Mouse (Mus musculus): ENCODE results near the gene Cyp2b9. TPM values are rescaled to one million over a fixed set of nuclear protein-coding genes. Genes with fewer than 3 reads are reported as not detected.
"Not testable (repeated sequence)": the region's sequence is repeated elsewhere in the genome, so short reads cannot be mapped to it uniquely, and the experiment has no call there.

The Cyp2b9 gene
- polyA plus RNA-seq (2015; fragmentation: Nextera tagmentation; extraction: Ambion mirVana) = not detected in 2 replicates

DNA sequence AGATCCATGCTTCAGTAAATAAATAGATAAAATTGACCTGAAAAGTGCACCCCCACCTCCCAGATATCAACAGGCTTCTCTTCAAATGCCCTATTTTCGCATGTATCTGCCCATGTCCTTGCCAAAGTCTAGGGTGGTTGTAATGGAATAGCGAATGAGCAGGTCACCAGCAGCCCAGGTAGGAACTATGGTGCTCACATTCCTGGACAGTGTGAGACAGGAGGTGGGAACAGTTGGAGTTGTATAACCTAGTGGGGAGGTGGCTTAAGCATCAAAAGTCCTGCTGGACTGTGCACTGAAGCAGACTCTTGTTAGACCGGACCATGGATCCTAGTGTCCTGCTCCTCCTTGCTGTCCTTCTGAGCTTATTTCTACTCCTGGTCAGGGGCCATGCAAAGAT lies at the start of gene Cyp2b9:
TSS of gene Cyp2b9 (plus strand) at position 301 of the 400 bp plus-strand sequence.
- not testable (repeated sequence) for H3K27ac ChIP-seq (ENCODE audit: low read length); ATAC-seq (replicated peaks; ENCODE audit: extremely low read depth, insufficient read depth, low FRiP score); H3K9me3 ChIP-seq (replicated peaks; ENCODE audit: control insufficient read depth, low read length); H3K9ac ChIP-seq (ENCODE audit: low read length); H3K36me3 ChIP-seq (ENCODE audit: control insufficient read depth, insufficient read depth); H3K4me1 ChIP-seq (ENCODE audit: control insufficient read depth, insufficient read depth, low read length); H3K4me3 ChIP-seq (ENCODE audit: low read length); H3K27me3 ChIP-seq (ENCODE audit: control insufficient read depth, insufficient read depth, low read length); H3K4me2 ChIP-seq (ENCODE audit: low read depth, low read length)
- 69% methylated on average over 2 of the region's 3 CpGs for WGBS

DNA sequence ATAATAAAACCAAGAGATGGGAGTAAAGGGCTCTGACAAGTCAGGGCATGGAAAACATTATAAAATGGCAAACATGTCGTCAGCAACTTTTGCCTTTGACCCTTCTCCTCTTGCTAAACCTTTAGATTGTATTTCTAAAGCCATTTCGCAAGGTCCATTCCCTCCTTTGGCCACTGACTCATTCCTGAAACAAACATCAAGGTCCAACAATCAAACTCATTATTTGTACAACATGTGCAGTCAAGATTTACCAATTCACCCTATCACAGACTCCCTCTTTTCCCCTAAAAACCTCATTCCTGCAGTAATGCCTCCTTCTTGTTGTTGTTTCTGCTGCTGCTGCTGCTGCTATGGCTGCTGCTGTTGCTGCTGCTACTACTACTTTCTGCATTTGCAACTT lies 33.6 kb upstream of the Cyp2b9 start:
- not testable (repeated sequence) for ATAC-seq (replicated peaks; ENCODE audit: extremely low read depth, insufficient read depth, low FRiP score); H3K27me3 ChIP-seq (ENCODE audit: control insufficient read depth, insufficient read depth, low read length); H3K27ac ChIP-seq (ENCODE audit: low read length); H3K4me3 ChIP-seq (ENCODE audit: low read length); H3K4me2 ChIP-seq (ENCODE audit: low read depth, low read length); H3K9ac ChIP-seq (ENCODE audit: low read length); H3K36me3 ChIP-seq (ENCODE audit: control insufficient read depth, insufficient read depth); H3K4me1 ChIP-seq (ENCODE audit: control insufficient read depth, insufficient read depth, low read length); H3K9me3 ChIP-seq (replicated peaks; ENCODE audit: control insufficient read depth, low read length)
- WGBS = no CpG with 5 or more reads among the region's 2 CpGs

GRCm38 (mm10) chr7:26143657-26144056 lies 29.6 kb upstream of the Cyp2b9 start:
- H3K9ac ChIP-seq (ENCODE audit: low read length); H3K36me3 ChIP-seq (ENCODE audit: control insufficient read depth, insufficient read depth); H3K4me1 ChIP-seq (ENCODE audit: control insufficient read depth, insufficient read depth, low read length); H3K4me2 ChIP-seq (ENCODE audit: low read depth, low read length); H3K4me3 ChIP-seq (ENCODE audit: low read length); ATAC-seq (replicated peaks; ENCODE audit: extremely low read depth, insufficient read depth, low FRiP score); H3K27ac ChIP-seq (ENCODE audit: low read length); H3K27me3 ChIP-seq (ENCODE audit: control insufficient read depth, insufficient read depth, low read length); H3K9me3 ChIP-seq (replicated peaks; ENCODE audit: control insufficient read depth, low read length): not testable (repeated sequence)
- WGBS = 27% methylated on average over 1 of the region's 3 CpGs

- not testable (repeated sequence) for H3K9me3 ChIP-seq (replicated peaks; ENCODE audit: control insufficient read depth, low read length); H3K4me2 ChIP-seq (ENCODE audit: low read depth, low read length); H3K9ac ChIP-seq (ENCODE audit: low read length); ATAC-seq (replicated peaks; ENCODE audit: extremely low read depth, insufficient read depth, low FRiP score); H3K4me3 ChIP-seq (ENCODE audit: low read length); H3K27ac ChIP-seq (ENCODE audit: low read length); H3K36me3 ChIP-seq (ENCODE audit: control insufficient read depth, insufficient read depth); H3K4me1 ChIP-seq (ENCODE audit: control insufficient read depth, insufficient read depth, low read length); H3K27me3 ChIP-seq (ENCODE audit: control insufficient read depth, insufficient read depth, low read length)
- 55% methylated on average over 2 of the region's 3 CpGs for WGBS
Observed at GRCm38 (mm10) chr7:26168765-26169536, 4.3 kb upstream of the Cyp2b9 start.

- H3K9me3 ChIP-seq (replicated peaks; ENCODE audit: control insufficient read depth, low read length) = no peaks in the 10 kb centered on the region; the same call in 1 of the 2 replicates
- no peaks in the 10 kb centered on the region for H3K27me3 ChIP-seq (ENCODE audit: control insufficient read depth, insufficient read depth, low read length)
- no peaks in the 10 kb centered on the region for H3K36me3 ChIP-seq (ENCODE audit: control insufficient read depth, insufficient read depth)
- no peak overlapping the region for H3K4me2 ChIP-seq (ENCODE audit: low read depth, low read length)
- no peak for ATAC-seq (replicated peaks; ENCODE audit: extremely low read depth, insufficient read depth, low FRiP score)
- no peak overlapping the region for H3K27ac ChIP-seq (ENCODE audit: low read length)
- H3K9ac ChIP-seq (ENCODE audit: low read length) = no peak overlapping the region
- WGBS = 11% methylated on average over 2 of the region's 2 CpGs
- H3K4me3 ChIP-seq (ENCODE audit: low read length) = no peak overlapping the region
- no peaks in the 10 kb centered on the region for H3K4me1 ChIP-seq (ENCODE audit: control insufficient read depth, insufficient read depth, low read length)
Observed at GRCm38 (mm10) chr7:26201083-26201482, 27.9 kb downstream of the Cyp2b9 start.

- 72% methylated on average over 1 of the region's 1 CpGs for WGBS
- H3K4me1 ChIP-seq (ENCODE audit: control insufficient read depth, insufficient read depth, low read length); H3K9me3 ChIP-seq (replicated peaks; ENCODE audit: control insufficient read depth, low read length); ATAC-seq (replicated peaks; ENCODE audit: extremely low read depth, insufficient read depth, low FRiP score); H3K27ac ChIP-seq (ENCODE audit: low read length); H3K4me2 ChIP-seq (ENCODE audit: low read depth, low read length); H3K36me3 ChIP-seq (ENCODE audit: control insufficient read depth, insufficient read depth); H3K9ac ChIP-seq (ENCODE audit: low read length); H3K4me3 ChIP-seq (ENCODE audit: low read length); H3K27me3 ChIP-seq (ENCODE audit: control insufficient read depth, insufficient read depth, low read length): not testable (repeated sequence)
Observed at GRCm38 (mm10) chr7:26260034-26260433, 86.8 kb downstream of the Cyp2b9 start, which contains the start of gene Vmn1r184. Gene Vmn1r184 (plus strand): TSS chr7:26260334.

Other genes with a start within 250 kb of the Cyp2b9 start
- gene Cyp2b13, start 111.9 kb upstream of the Cyp2b9 start, polyA plus RNA-seq (2015; fragmentation: Nextera tagmentation; extraction: Ambion mirVana) = not detected in 2 replicates
- gene Vmn1r184, start 86.9 kb downstream of the Cyp2b9 start, polyA plus RNA-seq (2015; fragmentation: Nextera tagmentation; extraction: Ambion mirVana) = not detected in 2 replicates
- not detected in 2 replicates for gene Cyp2a4, start 133.8 kb downstream of the Cyp2b9 start, polyA plus RNA-seq (2015; fragmentation: Nextera tagmentation; extraction: Ambion mirVana)
- gene Nlrp9c, start 230.3 kb downstream of the Cyp2b9 start, polyA plus RNA-seq (2015; fragmentation: Nextera tagmentation; extraction: Ambion mirVana) = not detected in 2 replicates